Mouse (Mus musculus) MEL (cell line): ENCODE data around the gene Bnip2. TPM values are rescaled to one million over a fixed set of nuclear protein-coding genes. Genes with fewer than 3 reads are reported as not detected.

Experiments
- DNase-seq: peaks from one replicate; pipeline ENCODE4 v3.0.0; 2011; ENCODE audit warnings: low read depth, low spot score
- H3K27ac ChIP-seq: 2 replicates; pipeline ENCODE4 v1.5.1; 2012; ENCODE audit warnings: low read depth, mild to moderate bottlenecking, control low read depth, low read length, moderate library complexity; ENCODE audit not compliant: control insufficient read depth
- H3K27me3 ChIP-seq, 2 experiments: fragments of 150-350 bp in 1 of 2; sonication (generic) in 1 of 2; 2 replicates each; pipeline ENCODE4 v1.6.1; 2012; ENCODE audit warnings: low read length in 2 of 2, mild to moderate bottlenecking in 2 of 2, improper control_type of control experiment in 1 of 2, moderate library complexity in 1 of 2; ENCODE audit not compliant: insufficient read depth in 2 of 2, control insufficient read depth in 1 of 2
- H3K36me3 ChIP-seq, 2 experiments: 2 replicates each; pipeline ENCODE4 v1.6.1; 2012 to 2014; ENCODE audit warnings: low read length in 2 of 2, improper control_type of control experiment in 1 of 2, inconsistent platforms in 1 of 2, mild to moderate bottlenecking in 1 of 2; ENCODE audit not compliant: insufficient read depth in 2 of 2, control insufficient read depth in 1 of 2
- H3K4me1 ChIP-seq, 2 experiments: fragments of 150-350 bp in 1 of 2; sonication (generic) in 1 of 2; 2 replicates each; pipeline ENCODE4 v1.6.1; 2012; ENCODE audit warnings: low read length in 2 of 2, improper control_type of control experiment in 1 of 2, mild to moderate bottlenecking in 1 of 2; ENCODE audit not compliant: insufficient read depth in 2 of 2, control insufficient read depth in 1 of 2
- H3K4me3 ChIP-seq, 2 experiments: fragments of 150-350 bp in 1 of 2; sonication (generic) in 1 of 2; 2 replicates each; pipeline ENCODE4 v1.5.1; 2012; ENCODE audit warnings: low read depth in 2 of 2, low read length in 2 of 2, mild to moderate bottlenecking in 2 of 2, moderate library complexity in 2 of 2, control low read depth in 1 of 2, improper control_type of control experiment in 1 of 2; ENCODE audit not compliant: control insufficient read depth in 1 of 2, insufficient read depth in 1 of 2
- H3K79me2 ChIP-seq: 2 replicates; pipeline ENCODE4 v1.6.1; 2012; ENCODE audit warnings: mild to moderate bottlenecking, low read length, moderate library complexity; ENCODE audit not compliant: control insufficient read depth, poor library complexity, insufficient read depth
- H3K9ac ChIP-seq: 2 replicates; pipeline ENCODE4 v1.6.1; 2012; ENCODE audit warnings: low read depth, mild to moderate bottlenecking, control low read depth, low read length, moderate library complexity; ENCODE audit not compliant: control insufficient read depth, poor library complexity, severe bottlenecking
- H3K9me3 ChIP-seq: fragments of 150-350 bp; sonication (generic); replicated peaks from 2 replicates; pipeline ENCODE4 v1.6.1; 2012; ENCODE audit warnings: mild to moderate bottlenecking, low read length, improper control_type of control experiment, moderate library complexity; ENCODE audit not compliant: insufficient read depth
- BHLHE40 ChIP-seq: IDR thresholded peaks from 2 replicates; pipeline ENCODE4 v1.6.1; 2012; ENCODE audit warnings: low read depth, mild to moderate bottlenecking, inconsistent platforms, low read length, improper control_type of control experiment, borderline replicate concordance
- CHD2 ChIP-seq: IDR thresholded peaks from 2 replicates; pipeline ENCODE4 v1.6.1; 2011; ENCODE audit warnings: low read length, improper control_type of control experiment
- CTCF ChIP-seq, 3 experiments: IDR thresholded peaks in 2 of 3; conservative IDR thresholded peaks in 1 of 3; 2 replicates each; pipeline ENCODE4 v1.5.1; 2011 to 2012; ENCODE audit warnings: low read length in 3 of 3, low read depth in 2 of 3, mild to moderate bottlenecking in 2 of 3, improper control_type of control experiment in 1 of 3, inconsistent platforms in 1 of 3, mixed read lengths in 1 of 3, moderate library complexity in 1 of 3; ENCODE audit not compliant: control insufficient read depth in 1 of 3, insufficient read depth in 1 of 3, poor library complexity in 1 of 3, severe bottlenecking in 1 of 3
- E2F4 ChIP-seq: IDR thresholded peaks from 2 replicates; pipeline ENCODE4 v1.6.1; 2011; ENCODE audit warnings: low read depth, low read length, improper control_type of control experiment, borderline replicate concordance
- ELF1 ChIP-seq: IDR thresholded peaks from 2 replicates; pipeline ENCODE4 v1.6.1; 2014; ENCODE audit warnings: low read depth, mild to moderate bottlenecking, inconsistent platforms, low read length, improper control_type of control experiment, moderate library complexity
- ETS1 ChIP-seq: IDR thresholded peaks from 2 replicates; pipeline ENCODE4 v1.6.1; 2012; ENCODE audit warnings: low read depth, mild to moderate bottlenecking, inconsistent platforms, low read length, improper control_type of control experiment, moderate library complexity
- GABPA ChIP-seq: IDR thresholded peaks from 2 replicates; pipeline ENCODE4 v1.6.1; 2012; ENCODE audit warnings: low read depth, mild to moderate bottlenecking, inconsistent platforms, low read length, improper control_type of control experiment, moderate library complexity
- GATA1 ChIP-seq: IDR thresholded peaks from 2 replicates; pipeline ENCODE4 v1.6.1; 2011; ENCODE audit warnings: low read depth, low read length, improper control_type of control experiment
- HCFC1 ChIP-seq: IDR thresholded peaks from 2 replicates; pipeline ENCODE4 v1.6.1; 2012; ENCODE audit warnings: low read depth, mild to moderate bottlenecking, inconsistent platforms, low read length, improper control_type of control experiment, moderate library complexity
- KAT2A ChIP-seq: conservative IDR thresholded peaks from 2 replicates; pipeline ENCODE4 v1.6.1; 2012; ENCODE audit warnings: low read depth, low read length, improper control_type of control experiment, inconsistent platforms
- MAX ChIP-seq: IDR thresholded peaks from 2 replicates; pipeline ENCODE4 v1.6.1; 2011; ENCODE audit warnings: low read length, improper control_type of control experiment
- MEF2A ChIP-seq: IDR thresholded peaks from 2 replicates; pipeline ENCODE4 v1.6.1; 2014; ENCODE audit warnings: low read depth, mild to moderate bottlenecking, inconsistent platforms, low read length, improper control_type of control experiment; ENCODE audit not compliant: poor library complexity, insufficient replicate concordance, severe bottlenecking; ENCODE audit errors: extremely low read depth
- MXI1 ChIP-seq: IDR thresholded peaks from 2 replicates; pipeline ENCODE4 v1.6.1; 2011; ENCODE audit warnings: mild to moderate bottlenecking, low read depth, low read length, improper control_type of control experiment
- MYC ChIP-seq: IDR thresholded peaks from 2 replicates; pipeline ENCODE4 v1.6.1; 2011; ENCODE audit warnings: low read depth, mild to moderate bottlenecking, low read length, improper control_type of control experiment, moderate library complexity
- NELFE ChIP-seq: IDR thresholded peaks from 2 replicates; pipeline ENCODE4 v1.6.1; 2011; ENCODE audit warnings: low read depth, low read length, improper control_type of control experiment
- POLR2A ChIP-seq, 2 experiments: IDR thresholded peaks; 2 replicates each; pipeline ENCODE4 v1.6.1; 2011 to 2012; ENCODE audit warnings: low read length in 2 of 2, mild to moderate bottlenecking in 2 of 2, control low read depth in 1 of 2, improper control_type of control experiment in 1 of 2, low read depth in 1 of 2, moderate library complexity in 1 of 2; ENCODE audit not compliant: control insufficient read depth in 1 of 2, insufficient read depth in 1 of 2, poor library complexity in 1 of 2
- POLR2AphosphoS2 ChIP-seq: IDR thresholded peaks from 2 replicates; pipeline ENCODE4 v1.6.1; 2011; ENCODE audit warnings: low read length, improper control_type of control experiment
- POLR2AphosphoS5 ChIP-seq: IDR thresholded peaks from 2 replicates; pipeline ENCODE4 v1.6.1; 2012; ENCODE audit warnings: low read depth, borderline replicate concordance, mild to moderate bottlenecking, inconsistent platforms, low read length, moderate library complexity, mixed read lengths
- RAD21 ChIP-seq: IDR thresholded peaks from 2 replicates; pipeline ENCODE4 v1.6.1; 2011; ENCODE audit warnings: mild to moderate bottlenecking, low read depth, low read length, improper control_type of control experiment
- RCOR1 ChIP-seq: IDR thresholded peaks from 2 replicates; pipeline ENCODE4 v1.6.1; 2012; ENCODE audit warnings: low read depth, mild to moderate bottlenecking, inconsistent platforms, low read length, improper control_type of control experiment
- SIN3A ChIP-seq: IDR thresholded peaks from 2 replicates; pipeline ENCODE4 v1.6.1; 2012; ENCODE audit warnings: low read length, improper control_type of control experiment, inconsistent platforms
- SMC3 ChIP-seq: IDR thresholded peaks from 2 replicates; pipeline ENCODE4 v1.6.1; 2011; ENCODE audit warnings: low read depth, low read length, improper control_type of control experiment
- TCF12 ChIP-seq: IDR thresholded peaks from 2 replicates; pipeline ENCODE4 v1.6.1; 2014; ENCODE audit warnings: low read depth, mild to moderate bottlenecking, inconsistent platforms, low read length, improper control_type of control experiment, moderate library complexity
- UBTF ChIP-seq: IDR thresholded peaks from 2 replicates; pipeline ENCODE4 v1.6.1; 2012; ENCODE audit warnings: low read depth, mild to moderate bottlenecking, inconsistent platforms, low read length, improper control_type of control experiment, moderate library complexity, borderline replicate concordance; ENCODE audit not compliant: insufficient read depth
- USF1 ChIP-seq: IDR thresholded peaks from 2 replicates; pipeline ENCODE4 v1.6.1; 2014; ENCODE audit warnings: low read depth, mild to moderate bottlenecking, inconsistent platforms, low read length, improper control_type of control experiment, moderate library complexity
- USF2 ChIP-seq, 2 experiments: IDR thresholded peaks; 2 replicates each; pipeline ENCODE4 v1.6.1; 2011 to 2012; ENCODE audit warnings: improper control_type of control experiment in 2 of 2, low read length in 2 of 2, borderline replicate concordance in 1 of 2, inconsistent platforms in 1 of 2, low read depth in 1 of 2, mild to moderate bottlenecking in 1 of 2; ENCODE audit not compliant: insufficient read depth in 1 of 2
- ZC3H11A ChIP-seq: IDR thresholded peaks from 2 replicates; pipeline ENCODE4 v1.6.1; 2012; ENCODE audit warnings: low read depth, mild to moderate bottlenecking, inconsistent platforms, low read length, improper control_type of control experiment
- ZMIZ1 ChIP-seq: IDR thresholded peaks from 2 replicates; pipeline ENCODE4 v1.6.1; 2012; ENCODE audit warnings: low read depth, mild to moderate bottlenecking, inconsistent platforms, low read length, improper control_type of control experiment, moderate library complexity
- ZNF384 ChIP-seq: IDR thresholded peaks from 2 replicates; pipeline ENCODE4 v1.6.1; 2012; ENCODE audit warnings: low read depth, mild to moderate bottlenecking, inconsistent platforms, low read length, improper control_type of control experiment
- polyA plus RNA-seq, 2 experiments: library from polyadenylated mRNA; stranded (reverse) in 1 of 2; unstranded in 1 of 2; fragments of >175 nt in 1 of 2; fragments of >200 nt in 1 of 2; gene quantifications; 2 replicates each; pipeline versions ENCODE4 v1.2.1 to v1.2.4; 2012; ENCODE audit warnings: low replicate concordance in 2 of 2, low read depth in 1 of 2; ENCODE audit not compliant: insufficient read length in 2 of 2, insufficient read depth in 1 of 2, missing spikeins in 1 of 2
- total RNA-seq: library from RNA; depleted of rRNA; stranded (reverse); fragments of 300-350 nt; gene quantifications from 2 replicates; pipeline ENCODE4 v1.2.3, GENCODE M21; 2012

The Bnip2 gene
- total and polyA plus RNA-seq, 3 experiments, result 49.7 to 57.2 TPM; not detected in 1

GRCm38 (mm10) chr9:70049839-70050238, 60.6 kb downstream of the Bnip2 start:
- no peaks in the 10 kb centered on the region; a peak in 1 of 4 replicates for H3K27me3 ChIP-seq
- TF ChIP-seq MEF2A, result no peak
- TF ChIP-seq SIN3A, result no peak
- TF ChIP-seq E2F4, result no peak
- TF ChIP-seq TCF12, result no peak
- TF ChIP-seq KAT2A, result no peak
- no peak for TF ChIP-seq MXI1
- no peak for TF ChIP-seq RCOR1
- no peak for TF ChIP-seq SMC3
- TF ChIP-seq CHD2, result no peak
- TF ChIP-seq MYC, result no peak
- TF ChIP-seq ZMIZ1, result no peak
- no peak for TF ChIP-seq ZC3H11A
- no peak for TF ChIP-seq HCFC1
- TF ChIP-seq ETS1, result no peak
- no peak for TF ChIP-seq UBTF
- TF ChIP-seq ZNF384, result no peak
- no peak for TF ChIP-seq GABPA
- no peak for TF ChIP-seq RAD21
- no peak for TF ChIP-seq MAX
- TF ChIP-seq POLR2AphosphoS2, result no peak
- H3K79me2 ChIP-seq, result no peaks in the 10 kb centered on the region
- H3K36me3 ChIP-seq, result peaks cover 0 to 7% of the 10 kb centered on the region in 2 experiments; a peak in 2 of 4 replicates
- H3K4me1 ChIP-seq, result peaks cover 0 to 14% of the 10 kb centered on the region in 2 experiments; a peak in 3 of 4 replicates
- no peak for DNase-seq
- H3K27ac ChIP-seq, result no peak overlapping the region
- no peak overlapping the region for H3K9ac ChIP-seq
- no peaks in the 10 kb centered on the region for H3K9me3 ChIP-seq
- H3K4me3 ChIP-seq, result no peak overlapping the region

- H3K4me1 ChIP-seq, result no peaks in the 10 kb centered on the region
- H3K36me3 ChIP-seq, result no peaks in the 10 kb centered on the region
These were observed 63.5 kb downstream of the Bnip2 start for GRCm38 (mm10) chr9:70052730-70053129.

More at GRCm38 (mm10) chr9:70052730-70053129, 63.5 kb downstream of the Bnip2 start:
- no peaks in the 10 kb centered on the region for H3K9me3 ChIP-seq
- H3K79me2 ChIP-seq, result no peaks in the 10 kb centered on the region
- DNase-seq, result no peak
- H3K27ac ChIP-seq, result no peak overlapping the region
- H3K27me3 ChIP-seq, result no peaks in the 10 kb centered on the region; a peak in 1 of 4 replicates
- H3K4me3 ChIP-seq, result no peak overlapping the region
- H3K9ac ChIP-seq, result no peak overlapping the region
- TF ChIP-seq RCOR1, result no peak
- no peak for TF ChIP-seq POLR2A (IDR thresholded peaks at IDR 0.05; ENCODE audit: control insufficient read depth in 1 of 2, insufficient read depth in 1 of 2, low read depth in 1 of 2, low read length in 2 of 2, poor library complexity in 1 of 2)
- TF ChIP-seq CTCF (IDR thresholded peaks at IDR 0.05 in 2 of 3, conservative IDR thresholded peaks at IDR 0.05 in 1 of 3; ENCODE audit: control insufficient read depth in 1 of 3, insufficient read depth in 1 of 3, low read depth in 2 of 3, low read length in 3 of 3, poor library complexity in 1 of 3, severe bottlenecking in 1 of 3), result no peak
- TF ChIP-seq NELFE, result no peak
- TF ChIP-seq BHLHE40, result no peak
- TF ChIP-seq ZMIZ1, result no peak
- no peak for TF ChIP-seq POLR2AphosphoS5
- no peak for TF ChIP-seq USF1
- no peak for TF ChIP-seq SMC3
- TF ChIP-seq UBTF, result no peak
- TF ChIP-seq USF2 (IDR thresholded peaks at IDR 0.05; ENCODE audit: borderline replicate concordance in 1 of 2, insufficient read depth in 1 of 2, low read depth in 1 of 2, low read length in 2 of 2), result no peak
- no peak for TF ChIP-seq KAT2A
- no peak for TF ChIP-seq GATA1
- no peak for TF ChIP-seq ELF1
